Mouse (Mus musculus): Measurements from ENCODE around the gene AW011738. TPM values are rescaled to one million over a fixed set of nuclear protein-coding genes. Genes with fewer than 3 reads are reported as not detected.

The AW011738 gene
- polyA plus RNA-seq (2012; rRNA removed; ENCODE audit: low replicate concordance) = 0.83 and 1.7 TPM in 2 replicates

GRCm38 (mm10) chr4:156203001-156203412, at the start of gene AW011738:
Gene AW011738, plus strand, starts transcription at chr4:156203304.

GRCm38 (mm10) chr4:156197131-156197828, 5.8 kb upstream of the AW011738 start, which contains the start of gene Agrn:
Gene Agrn, minus strand, starts transcription at chr4:156197488.

GRCm38 (mm10) chr4:156200623-156201475, 2.3 kb upstream of the AW011738 start, which contains the start of gene Isg15:
Gene Isg15, minus strand, starts transcription at chr4:156200818.

GRCm38 (mm10) chr4:156215649-156216048, 12.5 kb downstream of the AW011738 start, which contains the start of gene Perm1:
Gene Perm1, plus strand, starts transcription at chr4:156215868.

GRCm38 (mm10) chr4:156234701-156235213, 31.7 kb downstream of the AW011738 start, which contains the start of gene Plekhn1:
Gene Plekhn1, minus strand, starts transcription at chr4:156234857.

GRCm38 (mm10) chr4:156235808-156236533, 32.9 kb downstream of the AW011738 start, which contains the start of gene Noc2l:
Gene Noc2l, plus strand, starts transcription at chr4:156236010.

Other genes with a start within 250 kb of the AW011738 start
- gene C1qtnf12, start 241.0 kb upstream of the AW011738 start, polyA plus RNA-seq (2012; rRNA removed; ENCODE audit: low replicate concordance) = 121 and 260 TPM in 2 replicates
- gene B3galt6, start 210.7 kb upstream of the AW011738 start, polyA plus RNA-seq (2012; rRNA removed; ENCODE audit: low replicate concordance) = 5.3 and 6.9 TPM in 2 replicates
- gene Sdf4, start 210.4 kb upstream of the AW011738 start, polyA plus RNA-seq (2012; rRNA removed; ENCODE audit: low replicate concordance) = 44.0 and 69.6 TPM in 2 replicates
- 3.6 and 6.5 TPM in 2 replicates for gene Tnfrsf4, start 189.5 kb upstream of the AW011738 start, polyA plus RNA-seq (2012; rRNA removed; ENCODE audit: low replicate concordance)
- gene Tnfrsf18, start 177.1 kb upstream of the AW011738 start, polyA plus RNA-seq (2012; rRNA removed; ENCODE audit: low replicate concordance) = 2.5 and 3.5 TPM in 2 replicates
- gene Ttll10, start 143.9 kb upstream of the AW011738 start, polyA plus RNA-seq (2012; rRNA removed; ENCODE audit: low replicate concordance) = 5.6 and 8.2 TPM in 2 replicates
- gene 9430015G10Rik, start 93.3 kb upstream of the AW011738 start, polyA plus RNA-seq (2012; rRNA removed; ENCODE audit: low replicate concordance) = 8.9 and 11.4 TPM in 2 replicates
- 0.29 and 0.46 TPM in 2 replicates for gene Rnf223, start 72.8 kb upstream of the AW011738 start, polyA plus RNA-seq (2012; rRNA removed; ENCODE audit: low replicate concordance)
- gene Agrn, start 5.8 kb upstream of the AW011738 start, polyA plus RNA-seq (2012; rRNA removed; ENCODE audit: low replicate concordance) = 68.8 and 73.3 TPM in 2 replicates
- 7.9 and 66.7 TPM in 2 replicates for gene Isg15, start 2.5 kb upstream of the AW011738 start, polyA plus RNA-seq (2012; rRNA removed; ENCODE audit: low replicate concordance)
- gene Perm1, start 12.6 kb downstream of the AW011738 start, polyA plus RNA-seq (2012; rRNA removed; ENCODE audit: low replicate concordance) = 0.06 and 0.07 TPM in 2 replicates
- 34.8 and 35.6 TPM in 2 replicates for gene Plekhn1, start 31.6 kb downstream of the AW011738 start, polyA plus RNA-seq (2012; rRNA removed; ENCODE audit: low replicate concordance)
- gene Noc2l, start 32.7 kb downstream of the AW011738 start, polyA plus RNA-seq (2012; rRNA removed; ENCODE audit: low replicate concordance) = 32.3 and 40.0 TPM in 2 replicates
- 0.28 and 1.1 TPM in 2 replicates for gene Samd11, start 52.4 kb downstream of the AW011738 start, polyA plus RNA-seq (2012; rRNA removed; ENCODE audit: low replicate concordance)
- gene Vmn2r-ps159, start 127.8 kb downstream of the AW011738 start, polyA plus RNA-seq (2012; rRNA removed; ENCODE audit: low replicate concordance) = not detected in 2 replicates